ENCODE assay signal across 18 mouse cellular contexts in the genomic region with DNA sequence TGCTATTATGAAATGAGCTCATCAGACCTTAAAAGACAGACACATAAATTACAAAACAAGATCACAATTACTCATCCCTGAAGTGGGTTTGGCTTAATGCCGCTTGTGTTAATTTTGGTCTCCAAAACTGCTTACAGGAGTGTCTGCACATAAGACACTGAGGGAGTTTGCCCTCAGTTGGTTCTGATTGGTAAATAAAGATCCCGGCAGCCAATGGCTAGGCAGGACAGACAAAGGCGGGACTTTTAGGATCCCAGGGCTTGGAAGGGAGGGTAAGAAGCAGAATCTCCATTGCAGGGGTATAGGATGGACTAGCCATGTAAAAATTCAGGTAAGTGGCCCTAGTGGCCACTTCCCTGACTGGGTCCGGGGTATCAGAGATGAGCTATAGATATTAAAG. TPM values are rescaled to one million over a fixed set of nuclear protein-coding genes. Genes with fewer than 3 reads are reported as not detected.
DNase-seq lines count a peak whose midpoint lies in the region.
"Had no signal": no experiment of that assay in that cellular context is flagged by ENCODE, and none has a peak within 500 bp of the region (broad histone marks: within the 10 kb centered on the region; RNA-seq: fewer than 3 reads in every experiment).

No protein-coding gene starts in this region.

- peak; percentile 10 for DNase-seq in adrenal gland, adult 2 months
- no peak for DNase-seq in adrenal gland, adult 8-10 months
- DNase-seq in ES-CJ7 (ENCODE audit: low read depth, low spot score) (peak; percentile 30), ZHBTc4 (ENCODE audit: low read depth, low spot score) (peak; percentile 64)
- no peak for DNase-seq in cerebellum, postnatal 10 days
- DNase-seq in left cerebral cortex, adult 9 months (ENCODE audit: low spot score in 2 of 2) = no peak
- DNase-seq: adrenal gland, postnatal 10 days; adrenal gland, postnatal 25 days; B cell, adult 2 months; cerebellum, adult 11-12 months; cerebellum, adult 2 months; cerebellum, adult 9-10 months; cerebellum, postnatal 14 days; cerebellum, postnatal 36 days; embryo, embryonic 11 days had no signal

RNA-seq across cellular contexts. Expression of a gene that starts 14.3 kb away (rescaled TPM):
- 1 to 10 TPM; 6.6 to 9.4 TPM for total RNA-seq in adrenal gland, adult 2 months (2021)
- 0.58 and 0.70 TPM in 2 replicates for polyA plus RNA-seq in adrenal gland, adult 2 months (2012; rRNA removed)
- 10 to 100 TPM in 3 of 4 experiments, 1 to 10 TPM in 1; 8.4 to 13.1 (median 12.2) TPM for total RNA-seq in adrenal gland, adult 8-10 months (2022)
- total RNA-seq: CH12.LX, MEL had no signal
- polyA plus RNA-seq: erythroblast, embryonic 14.5 days had no signal

RNA-seq across cellular contexts. Expression of a gene that starts 22.1 kb away (rescaled TPM):
- total RNA-seq in adrenal gland, adult 2 months (2021) = under 1 TPM; 0.37 to 0.38 TPM
- 0.04 and 0.08 TPM in 2 replicates for polyA plus RNA-seq in adrenal gland, adult 2 months (2012; rRNA removed)
- total RNA-seq in adrenal gland, adult 8-10 months (2022) = under 1 TPM; 0.28 to 0.56 (median 0.44) TPM
- total RNA-seq: CH12.LX, MEL had no signal
- polyA plus RNA-seq: erythroblast, embryonic 14.5 days had no signal

RNA-seq across cellular contexts. Expression of a gene that starts 40.4 kb away (rescaled TPM):
- total RNA-seq in adrenal gland, adult 2 months (2021) = 1 to 10 TPM; 4.1 to 4.3 TPM
- 0.54 and 0.65 TPM in 2 replicates for polyA plus RNA-seq in adrenal gland, adult 2 months (2012; rRNA removed)
- total RNA-seq in adrenal gland, adult 8-10 months (2022) = 1 to 10 TPM; 4.0 to 4.8 (median 4.3) TPM
- total RNA-seq: CH12.LX, MEL had no signal
- polyA plus RNA-seq: erythroblast, embryonic 14.5 days had no signal

RNA-seq across cellular contexts. Expression of a gene that starts 57.6 kb away (rescaled TPM):
- 1 to 10 TPM; 2.2 to 3.7 TPM for total RNA-seq in adrenal gland, adult 2 months (2021)
- 0.35 and 0.44 TPM in 2 replicates for polyA plus RNA-seq in adrenal gland, adult 2 months (2012; rRNA removed)
- 1 to 10 TPM; 2.9 to 5.6 (median 4.1) TPM for total RNA-seq in adrenal gland, adult 8-10 months (2022)
- total RNA-seq: CH12.LX, MEL had no signal
- polyA plus RNA-seq: erythroblast, embryonic 14.5 days had no signal

Comparison
In these comparisons a context has a peak if more than half of its experiments do, and no peak if none do; other contexts are left out.
1. DNase-seq: peak in adrenal gland, adult 2 months (single experiment), ES-CJ7 (single experiment) and ZHBTc4 (single experiment); none in adrenal gland, adult 8-10 months (single experiment), cerebellum, postnatal 10 days (0 of 2) and left cerebral cortex, adult 9 months (0 of 2).